In genomic region chr9:13443484-13444211, GRCm38 (mm10) we compare ENCODE assay signal across 15 mouse cellular contexts. TPM values are rescaled to one million over a fixed set of nuclear protein-coding genes. Genes with fewer than 3 reads are reported as not detected.
A peak's percentile ranks its signal among the peaks of the same experiment; 100 is the strongest.
DNase-seq lines count a peak whose midpoint lies in the region; ATAC-seq lines count a peak whose summit lies in the region.
"Had no signal": no experiment of that assay in that cellular context is flagged by ENCODE, and none has a peak within 500 bp of the region (broad histone marks: within the 10 kb centered on the region; RNA-seq: fewer than 3 reads in every experiment).

No protein-coding gene starts in this region.

- no peaks in the 10 kb centered on the region for H3K36me3 ChIP-seq in heart, embryonic 12.5 days
- no peaks in the 10 kb centered on the region; the same call in 1 of the 2 replicates for H3K36me3 ChIP-seq in splenic B cell, adult 2 months (ENCODE audit: control insufficient read depth, insufficient read depth, low read length, poor library complexity, severe bottlenecking)
- H3K36me3 ChIP-seq: midbrain, embryonic 13.5 days had no signal

- no peak overlapping the region for H3K4me2 ChIP-seq in heart, embryonic 12.5 days
- H3K4me2 ChIP-seq: liver, embryonic 11.5 days; midbrain, embryonic 13.5 days had no signal

- intact Hi-C loops in heart, postnatal 25 days (cut with DNase I): loop anchor here (5.0 kb wide), 2 partner anchors 134 to 146 kb away; partner anchors contain the start of gene Maml2

- H3K4me1 ChIP-seq in heart, embryonic 12.5 days (replicated peaks): peaks cover 48% of the 10 kb centered on the region

- no peaks in the 10 kb centered on the region for H3K27me3 ChIP-seq in heart, embryonic 12.5 days (replicated peaks)
- H3K27me3 ChIP-seq in splenic B cell, adult 2 months (ENCODE audit: control insufficient read depth, insufficient read depth, low read length, poor library complexity, severe bottlenecking): no peaks in the 10 kb centered on the region
- H3K27me3 ChIP-seq: midbrain, embryonic 13.5 days had no signal

- no peaks in the 10 kb centered on the region for H3K9me3 ChIP-seq in heart, embryonic 12.5 days (replicated peaks)
- H3K9me3 ChIP-seq: midbrain, embryonic 13.5 days had no signal

- no peak for ATAC-seq in heart, embryonic 12.5 days (ENCODE audit: insufficient number of reproducible peaks, low FRiP score)
- ATAC-seq in common myeloid progenitor, adult 5-6 weeks (replicated peaks; ENCODE audit: low read depth, poor library complexity, severe bottlenecking): peak; percentile 78
- ATAC-seq: midbrain, embryonic 13.5 days had no signal

- no peak overlapping the region for H3K9ac ChIP-seq in heart, embryonic 12.5 days
- H3K9ac ChIP-seq: midbrain, embryonic 13.5 days had no signal

- H3K4me3 ChIP-seq in heart, embryonic 12.5 days: no peak overlapping the region
- H3K4me3 ChIP-seq: erythroblast, embryonic 14.5 days; midbrain, embryonic 13.5 days had no signal

- 74% methylated on average over 1 of the region's 1 CpGs for WGBS in heart, embryonic 12.5 days

- 0 out of 2 replicates have a peak overlapping the region, but pooled peaks have one; percentile 33 for H3K27ac ChIP-seq in heart, embryonic 12.5 days (ENCODE audit: poor library complexity, severe bottlenecking)
- H3K27ac ChIP-seq: midbrain, embryonic 13.5 days had no signal

- no peak for DNase-seq in heart, postnatal 25 days (ENCODE audit: low spot score)
- peak; percentile 37 to 57 for DNase-seq in spleen, postnatal 36 days (ENCODE audit: low spot score in 2 of 2)
- no peak for DNase-seq in spleen, postnatal 4 days (ENCODE audit: low spot score in 2 of 2)
- peak; percentile 68 for DNase-seq in splenic B cell, adult 2 months (ENCODE audit: low read depth, low spot score)
- no peak for DNase-seq in layer of hippocampus, postnatal 10 days (ENCODE audit: low spot score in 2 of 2)
- no peak for DNase-seq in ovary, postnatal 36 days (ENCODE audit: low spot score)
- DNase-seq: kidney, adult 2 months; layer of hippocampus, adult 9-11 months had no signal

RNA-seq across cellular contexts. Expression of gene Gm17571, which starts 2.9 kb away (rescaled TPM):
- not detected in 2 replicates for polyA plus RNA-seq in heart, embryonic 12.5 days (2016; fragmentation: Nextera tagmentation; extraction: Ambion mirVana)
- not detected for total RNA-seq in heart, postnatal 25 days (2021)
- total RNA-seq in common myeloid progenitor, adult 5-6 weeks (2017): not detected in 2 replicates
- not detected for total RNA-seq in layer of hippocampus, postnatal 10 days (2021)
- polyA plus RNA-seq: cortical plate, adult 2 months; erythroblast, embryonic 14.5 days; hindbrain, embryonic 11.5 days; kidney, adult 2 months; liver, embryonic 11.5 days; midbrain, embryonic 13.5 days had no signal

Comparison
In these comparisons a context has a peak if more than half of its experiments do, and no peak if none do; other contexts are left out.
1. DNase-seq: peak in spleen, postnatal 36 days (2 of 2) and splenic B cell, adult 2 months (single experiment); none in heart, postnatal 25 days (single experiment), spleen, postnatal 4 days (0 of 2), layer of hippocampus, postnatal 10 days (0 of 2) and ovary, postnatal 36 days (single experiment).